Mouse (Mus musculus) thymus, postnatal 4 days (tissue): ENCODE measurements around the gene Amdhd2.
A peak's percentile ranks its signal among the peaks of the same experiment; 100 is the strongest.

Experiments used
- DNase-seq: peaks from one replicate; pipeline ENCODE4 v3.0.0; 2021

Amdhd2 gene

DNA sequence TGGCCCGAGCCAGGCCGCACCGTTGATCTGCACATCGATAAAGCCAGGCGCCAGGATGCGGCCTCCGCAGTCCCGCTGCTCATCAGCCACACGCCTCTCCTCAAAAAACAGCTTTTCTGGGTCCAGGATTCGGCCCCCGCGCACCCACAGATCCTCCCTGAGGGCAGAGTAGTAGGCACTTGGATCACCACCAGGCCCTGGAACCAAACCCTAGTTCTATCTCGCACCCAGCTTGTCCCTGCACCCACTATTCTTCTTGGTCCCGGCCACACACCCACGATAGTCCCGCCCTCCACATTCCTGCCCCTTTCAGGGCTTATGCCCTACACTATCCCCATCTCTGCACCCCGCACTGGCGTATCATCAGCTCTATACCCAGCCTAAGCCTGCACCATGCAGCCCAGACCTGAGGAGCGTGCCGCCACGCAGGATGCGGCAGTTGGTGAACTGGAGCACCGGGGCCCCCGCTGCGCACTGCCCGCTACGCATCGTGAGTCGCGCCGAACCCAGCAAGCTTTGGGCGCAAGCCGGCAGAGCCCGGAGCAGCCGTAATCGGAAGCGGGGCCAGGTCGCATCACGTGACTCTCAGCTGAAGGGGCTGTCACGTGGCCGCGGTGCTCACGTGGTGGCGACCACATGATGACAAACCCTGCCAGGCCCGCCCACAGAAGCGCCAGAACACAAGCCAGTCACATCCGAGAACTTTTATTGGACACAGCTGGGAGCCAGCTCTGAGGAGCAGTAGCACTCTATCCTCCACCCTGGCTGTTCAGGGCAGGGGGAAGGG is at the start of gene Amdhd2:
Gene Amdhd2 (minus strand): TSS at position 591 of the 787 bp plus-strand sequence.
- DNase-seq = peak; percentile 96

DNA sequence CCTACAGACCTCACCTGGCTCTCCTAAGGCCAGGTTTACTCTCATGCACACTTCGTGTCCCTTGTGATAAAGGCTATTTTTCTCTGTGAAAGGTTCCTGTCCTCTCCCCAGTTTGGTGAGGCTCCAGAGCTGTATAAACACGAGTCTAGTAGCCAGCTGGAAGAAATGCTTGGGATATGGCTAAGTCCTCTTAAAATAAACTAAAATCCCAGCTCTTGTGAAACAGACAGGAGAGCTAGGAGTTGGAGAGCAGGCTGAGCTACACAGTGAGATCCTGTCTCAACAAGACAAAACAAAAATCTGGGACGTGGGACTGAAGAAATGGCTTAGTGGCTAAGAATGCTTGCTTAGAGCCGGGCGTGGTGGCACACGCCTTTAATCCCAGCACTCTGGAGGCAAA is 49.6 kb upstream of the Amdhd2 start:
- DNase-seq = no peak

DNA sequence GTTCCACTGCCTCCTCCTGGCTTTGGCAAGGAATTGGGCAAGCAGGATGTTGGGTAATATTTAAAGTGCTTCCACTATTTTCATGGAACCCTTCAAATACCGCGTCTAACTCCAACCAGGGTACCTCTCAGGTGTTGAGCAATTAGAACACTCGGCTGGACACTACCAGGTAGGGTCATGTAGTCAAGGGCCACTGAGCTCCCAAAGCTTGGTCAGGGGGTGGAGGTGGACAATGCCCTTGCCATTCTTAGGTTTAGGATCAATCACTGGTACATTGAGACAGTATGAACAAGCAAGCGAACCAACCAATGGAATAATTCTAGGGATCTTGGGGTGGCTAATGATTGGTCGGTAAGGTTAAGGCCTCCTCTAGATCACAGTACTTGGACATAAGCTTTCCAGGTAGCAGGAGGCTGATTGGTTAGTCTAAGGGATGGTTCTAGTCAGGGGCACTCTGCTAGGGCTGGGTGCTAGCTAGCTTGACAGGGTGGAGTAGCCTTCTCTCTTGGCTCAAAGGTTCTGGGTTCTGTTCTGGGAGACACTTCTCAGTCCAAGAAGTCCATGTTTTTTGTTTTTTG is 49.0 kb upstream of the Amdhd2 start:
- DNase-seq = no peak

DNA sequence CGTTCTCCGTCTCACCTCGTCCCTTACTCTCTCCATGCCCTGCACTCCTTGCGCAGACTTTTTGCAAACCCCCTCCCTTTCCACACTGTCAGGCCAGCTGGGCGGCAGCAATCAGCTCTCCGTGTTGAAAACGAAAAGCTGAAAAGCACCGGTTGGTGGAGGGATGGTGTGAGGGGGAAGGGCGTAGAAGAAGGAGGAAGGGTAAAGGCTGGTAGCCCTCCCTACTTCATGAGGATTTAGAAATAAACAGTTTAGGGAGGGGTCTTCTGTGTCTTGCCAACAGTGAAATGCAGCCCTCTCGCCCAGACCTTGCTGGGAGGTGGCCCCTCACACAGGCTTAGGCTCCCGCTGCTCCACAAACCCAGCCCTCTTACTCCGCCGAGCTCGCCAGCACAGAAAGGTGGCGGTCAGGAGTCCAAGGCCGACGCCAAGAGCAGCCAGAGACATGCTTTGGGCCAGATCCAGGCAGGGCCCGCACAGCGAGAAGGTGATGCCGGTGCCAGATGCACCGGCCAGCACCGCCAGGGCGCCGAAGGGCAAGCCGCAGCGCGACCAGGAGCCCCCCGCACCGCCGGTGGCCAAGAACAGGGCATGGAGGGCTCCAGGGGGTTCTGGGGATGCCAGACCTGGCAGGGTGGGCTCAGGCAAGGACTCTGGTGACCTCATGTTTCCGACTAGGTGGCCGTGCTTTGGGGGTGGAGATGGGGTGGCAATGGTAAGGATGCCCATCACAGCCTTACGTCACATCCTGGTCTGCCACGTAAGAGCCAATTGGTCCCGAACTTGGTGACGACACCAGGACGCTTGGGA is 48.3 kb upstream of the Amdhd2 start:
- DNase-seq = peak; percentile 24

DNA sequence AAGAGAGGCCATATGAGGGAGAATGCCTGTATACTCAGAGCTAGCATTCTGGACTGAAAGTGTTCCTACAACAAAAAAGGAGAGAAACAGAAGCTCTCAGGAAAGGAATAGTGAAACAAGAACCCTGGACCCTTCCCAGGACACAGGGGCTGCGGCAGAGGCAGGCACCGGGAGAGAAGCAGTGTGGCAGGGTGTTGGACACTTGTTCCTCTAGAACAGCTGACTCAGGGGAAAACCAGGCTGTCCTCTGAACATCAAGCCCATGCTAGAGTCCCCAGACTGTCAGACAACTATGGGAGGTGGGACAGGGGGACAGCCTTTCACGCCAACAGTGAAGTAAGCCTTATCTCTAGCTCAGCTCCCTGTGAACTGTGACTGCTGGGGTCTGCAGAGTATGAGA is 47.0 kb upstream of the Amdhd2 start:
- DNase-seq = no peak

DNA sequence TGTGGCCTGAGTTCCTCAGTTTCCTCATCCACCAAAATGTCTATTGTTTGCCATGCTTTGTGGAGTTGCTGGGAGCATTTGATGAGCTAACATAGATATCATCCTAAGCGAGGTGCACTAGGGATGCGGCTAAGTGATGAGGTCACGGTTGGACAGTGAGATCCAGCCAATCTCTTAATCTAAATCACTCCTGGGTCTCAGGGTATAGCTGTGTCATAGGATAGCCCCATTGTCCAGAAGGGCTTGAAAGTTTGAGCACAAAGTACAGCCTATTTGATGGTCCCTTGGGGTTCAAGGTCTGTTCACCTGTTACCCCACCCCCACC is 46.3 kb upstream of the Amdhd2 start:
- no peak for DNase-seq

DNA sequence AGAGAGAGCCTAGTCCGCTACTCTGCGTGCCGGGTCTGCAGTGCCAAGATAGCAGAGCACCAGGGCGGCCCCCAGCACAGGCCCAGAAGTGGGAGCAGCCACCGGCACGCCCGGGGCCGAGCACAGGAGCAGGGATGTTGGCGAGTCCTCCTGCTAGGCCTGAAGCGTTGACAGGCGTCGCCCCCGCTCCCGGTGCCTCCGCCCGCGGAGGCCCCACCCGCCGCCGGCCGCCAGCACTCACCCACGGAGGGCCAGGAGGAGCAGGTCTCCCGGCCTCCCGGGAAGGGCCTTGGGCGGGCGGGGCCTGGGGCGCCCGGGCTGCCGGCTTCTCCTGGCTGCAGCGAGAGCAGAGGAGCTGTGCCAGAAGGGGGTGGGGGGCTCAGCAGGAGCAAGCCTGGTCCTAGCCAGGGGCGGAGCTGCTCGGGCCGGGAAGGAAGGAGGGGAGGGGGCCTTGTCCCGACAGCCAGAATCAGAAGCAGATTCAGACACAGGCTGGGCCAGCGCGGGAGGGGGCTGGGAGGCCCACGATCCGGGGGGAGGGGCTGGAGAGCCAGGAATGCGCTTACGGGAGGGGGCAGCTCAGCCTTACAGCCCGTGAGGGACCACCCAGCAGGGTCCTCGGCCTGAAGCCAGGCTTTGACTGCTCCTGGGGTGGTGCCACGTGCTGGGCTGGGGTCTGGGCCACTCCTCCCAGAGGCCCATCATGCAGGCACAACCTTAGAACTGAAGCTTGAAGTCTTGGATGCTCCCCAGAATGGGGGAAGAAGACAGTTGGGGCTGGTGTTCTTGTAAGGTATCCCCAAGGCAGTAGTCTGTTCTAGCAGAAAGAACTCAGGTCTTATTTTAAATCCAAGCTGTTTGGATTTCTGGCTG is 45.7 kb upstream of the Amdhd2 start, which contains the start of gene Ntn3:
Gene Ntn3 (minus strand): TSS at position 489 of the 873 bp plus-strand sequence.
- DNase-seq = peak; percentile 45

DNA sequence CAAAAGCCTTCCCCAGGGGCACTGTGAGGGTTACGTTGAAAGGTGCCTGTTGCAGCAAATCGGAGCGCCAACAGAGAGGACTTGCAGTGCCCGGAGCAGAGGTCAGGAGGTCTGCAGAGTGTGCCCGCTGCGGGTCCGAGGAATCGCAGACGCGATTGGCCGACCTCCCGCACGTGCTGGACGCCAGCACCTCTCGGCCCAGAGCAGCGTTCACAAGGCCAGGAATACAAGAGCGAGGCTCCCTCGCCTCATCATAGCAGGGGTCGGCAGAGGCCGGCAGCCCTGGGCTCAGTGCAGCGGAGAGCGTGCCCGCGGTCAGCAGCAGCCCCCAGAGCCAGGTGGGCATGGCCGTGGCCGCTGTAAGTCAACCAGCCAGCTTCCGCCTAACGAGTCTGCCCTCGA is 45.1 kb upstream of the Amdhd2 start:
- no peak for DNase-seq

DNA sequence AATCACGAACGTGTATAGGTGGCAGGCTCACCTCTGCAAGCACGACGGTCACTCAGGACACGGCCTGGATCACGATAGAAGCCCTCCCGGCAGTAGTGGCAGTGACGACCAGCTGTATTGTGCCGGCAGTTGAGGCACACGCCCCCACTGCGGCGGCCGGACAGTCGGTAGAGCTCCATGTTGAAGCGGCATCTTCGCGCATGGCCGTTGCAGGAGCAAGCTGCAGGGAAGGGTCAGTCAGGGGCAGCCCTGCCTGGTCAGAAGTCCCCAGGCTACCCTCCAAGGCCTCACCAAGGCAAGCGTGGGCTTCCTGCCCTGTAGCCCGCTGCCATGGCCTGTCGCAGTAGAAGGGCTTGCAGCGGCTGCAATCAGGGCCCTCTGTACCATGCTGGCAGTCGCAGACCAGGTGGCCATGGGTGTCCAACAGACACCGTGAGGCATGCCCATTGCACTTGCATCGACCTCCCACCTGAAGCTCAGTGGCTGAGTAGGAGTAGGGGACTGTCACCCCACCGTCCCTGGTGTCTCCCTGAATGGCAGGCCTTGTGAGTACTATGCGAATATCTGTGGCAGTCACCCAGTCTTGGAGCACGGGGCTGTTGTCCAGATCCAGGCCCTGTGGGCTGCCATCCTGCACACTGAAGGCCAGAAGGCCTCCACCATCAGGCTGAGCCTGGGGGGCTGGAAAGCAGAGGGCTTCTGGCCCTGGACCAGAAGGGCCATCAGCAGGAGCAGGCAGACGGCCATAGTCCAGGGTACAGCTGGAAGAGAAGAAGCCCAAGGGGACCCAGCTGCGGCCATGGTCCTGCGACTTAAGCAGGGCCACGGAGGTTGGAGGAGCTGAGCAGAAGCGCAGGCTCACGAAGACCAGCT is 44.4 kb upstream of the Amdhd2 start:
- DNase-seq = no peak

DNA sequence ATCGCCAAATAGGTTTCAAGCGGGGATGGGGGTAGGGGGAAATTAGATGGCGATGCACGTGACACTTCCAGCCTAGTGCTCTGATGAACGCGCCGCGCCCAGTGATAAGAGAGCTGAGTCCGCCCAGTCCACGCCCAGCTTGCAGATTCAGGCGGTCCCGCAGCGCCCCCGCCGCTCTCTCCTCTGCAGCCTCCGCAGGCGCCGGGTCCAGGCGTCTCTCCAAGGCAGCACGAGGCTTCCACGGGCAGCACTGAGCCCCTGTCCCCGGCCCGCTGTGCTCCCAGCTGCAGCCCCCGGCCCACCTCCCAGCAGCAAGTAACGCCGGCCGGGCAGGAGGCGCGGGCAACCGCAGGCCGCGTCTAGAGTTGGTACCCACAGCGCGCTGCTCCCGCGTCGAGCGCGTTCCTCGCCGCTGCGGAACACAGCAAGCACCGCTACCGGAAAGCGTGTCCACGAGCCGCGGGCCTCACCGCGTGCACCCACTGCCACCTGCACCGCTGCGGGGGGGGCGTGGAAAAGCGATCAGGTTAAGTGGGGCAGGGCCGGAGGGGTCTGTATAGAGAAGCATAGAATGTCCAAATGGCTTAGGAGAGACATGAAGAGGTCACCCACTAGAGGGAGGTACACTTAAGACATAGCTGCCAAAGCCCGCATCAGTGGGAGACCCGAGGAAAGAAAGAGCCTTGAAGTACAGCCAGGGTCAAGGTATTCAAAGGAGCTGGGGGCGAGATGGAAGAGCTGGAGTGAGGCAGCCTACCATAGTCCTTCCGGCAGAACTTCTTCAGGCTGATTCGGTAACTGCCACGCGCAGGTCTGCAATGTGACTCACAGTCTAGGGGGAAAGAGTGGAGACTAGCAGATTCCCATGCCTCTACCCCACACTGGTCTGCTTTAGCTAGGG is 43.1 kb upstream of the Amdhd2 start:
- peak; percentile 58 for DNase-seq

DNA sequence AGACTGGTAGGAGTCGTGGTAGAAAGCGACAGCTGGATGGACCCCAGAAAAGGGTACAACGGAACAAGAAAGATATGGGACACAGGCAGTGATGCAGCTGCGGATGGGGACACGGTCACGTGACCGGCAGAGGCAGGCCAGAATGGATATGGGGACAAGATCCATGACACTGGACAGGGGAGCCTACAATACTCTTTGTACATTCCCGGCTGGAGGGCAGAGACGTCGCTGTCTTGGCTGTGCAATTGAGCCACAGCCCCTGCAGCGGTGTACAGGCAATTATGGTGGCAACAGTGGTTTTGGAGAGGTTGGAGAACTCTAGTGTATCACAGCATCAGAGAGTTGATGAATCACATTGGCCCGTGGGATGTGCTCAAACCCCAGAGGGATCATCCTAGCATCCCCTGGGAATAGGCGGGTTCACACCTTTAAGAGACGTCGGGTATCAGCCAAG is 42.4 kb upstream of the Amdhd2 start:
- DNase-seq = peak; percentile 49

DNA sequence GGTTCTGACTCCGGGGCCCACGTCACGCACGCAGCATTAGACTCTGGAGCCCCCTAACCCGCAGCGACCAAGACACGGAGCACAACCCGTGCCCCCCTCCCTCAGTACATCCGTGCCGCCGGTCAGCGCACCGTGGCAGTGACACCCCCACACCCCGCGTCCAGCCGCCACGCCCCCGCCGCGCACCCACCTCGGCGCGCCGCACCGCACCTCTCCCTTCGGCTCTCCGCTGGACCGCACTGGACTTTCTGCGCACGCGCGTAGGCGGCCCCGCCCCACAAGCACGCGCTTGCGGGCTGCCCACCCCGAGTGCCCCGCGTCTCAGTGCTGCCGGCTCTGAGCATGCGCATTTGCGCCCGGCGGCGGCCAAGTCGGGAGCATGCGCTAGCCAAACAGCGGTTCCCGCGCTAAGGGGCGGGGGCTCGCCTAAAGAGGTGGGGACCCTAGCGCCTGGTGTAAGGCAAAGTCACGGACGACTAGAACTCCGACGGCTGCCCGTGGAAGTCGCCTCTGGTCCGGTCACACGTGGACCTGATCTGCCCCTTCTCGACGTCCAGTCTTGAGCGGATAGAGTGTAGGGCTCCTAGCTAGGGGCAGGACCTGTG is 41.8 kb upstream of the Amdhd2 start, which contains the start of gene Tbc1d24:
Gene Tbc1d24 (minus strand): TSS at position 279 of the 605 bp plus-strand sequence.
- DNase-seq = peak; percentile 90

DNA sequence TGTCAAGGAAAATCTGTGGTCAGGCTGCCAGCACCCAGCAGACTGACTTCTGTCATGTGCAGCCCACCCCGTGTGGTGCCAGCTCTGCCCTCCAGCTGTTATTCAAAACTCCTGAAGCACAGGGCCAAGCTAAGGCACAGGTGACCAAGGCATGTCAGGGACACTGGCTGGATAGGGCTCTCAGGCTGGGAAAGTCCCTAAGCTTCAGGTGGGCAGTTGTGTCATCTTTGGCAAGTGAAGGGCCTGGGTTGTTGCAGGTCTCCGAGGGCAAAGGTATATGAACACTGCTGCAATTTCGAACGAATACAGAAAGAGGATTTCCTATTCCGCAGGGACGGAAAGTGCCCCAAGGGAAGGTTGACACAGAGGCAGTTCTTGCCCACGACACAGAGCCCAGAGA is 41.3 kb upstream of the Amdhd2 start:
- DNase-seq = no peak

DNA sequence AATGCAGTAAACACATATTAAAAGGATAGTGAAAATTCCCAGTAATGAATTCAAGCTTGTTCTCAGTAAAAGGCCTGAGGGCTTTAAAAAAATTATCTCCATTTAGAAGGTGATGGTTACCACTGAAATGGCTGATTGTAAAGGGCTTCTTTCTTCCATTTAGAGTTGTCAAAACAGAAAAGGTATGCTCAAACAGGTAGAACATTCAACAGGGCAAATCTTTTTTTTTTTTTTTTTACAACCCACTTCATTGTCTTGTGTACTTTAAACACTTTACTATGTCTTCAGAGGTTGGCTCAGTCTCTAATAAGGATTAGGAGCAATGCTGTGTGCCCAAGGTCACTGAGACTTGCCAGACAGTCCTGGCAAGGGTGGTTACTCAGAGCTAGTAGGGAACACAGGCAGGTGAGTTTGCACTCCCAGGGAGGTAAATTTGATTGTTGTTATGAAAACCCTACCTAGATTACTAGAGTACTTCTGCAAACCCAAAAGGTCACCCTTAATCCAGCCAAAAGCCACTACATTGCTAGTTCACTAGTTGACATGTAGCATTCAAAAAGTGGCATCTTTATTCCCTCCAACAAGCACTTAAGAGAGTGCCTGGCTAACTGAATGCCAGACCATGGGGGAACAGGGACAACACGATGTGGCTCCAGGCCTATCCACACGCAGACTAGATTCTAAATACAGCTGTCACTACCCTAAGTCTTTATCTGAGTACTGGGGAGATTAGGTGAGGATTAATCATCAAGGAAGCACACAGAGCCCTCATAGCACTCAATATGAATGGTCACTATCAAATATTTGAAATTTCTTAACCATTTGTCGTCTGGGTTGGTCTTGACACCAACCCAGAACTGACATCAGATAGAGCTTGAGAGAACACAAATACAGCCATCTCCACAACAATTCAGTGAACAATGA is 40.3 kb upstream of the Amdhd2 start:
- DNase-seq = no peak

DNA sequence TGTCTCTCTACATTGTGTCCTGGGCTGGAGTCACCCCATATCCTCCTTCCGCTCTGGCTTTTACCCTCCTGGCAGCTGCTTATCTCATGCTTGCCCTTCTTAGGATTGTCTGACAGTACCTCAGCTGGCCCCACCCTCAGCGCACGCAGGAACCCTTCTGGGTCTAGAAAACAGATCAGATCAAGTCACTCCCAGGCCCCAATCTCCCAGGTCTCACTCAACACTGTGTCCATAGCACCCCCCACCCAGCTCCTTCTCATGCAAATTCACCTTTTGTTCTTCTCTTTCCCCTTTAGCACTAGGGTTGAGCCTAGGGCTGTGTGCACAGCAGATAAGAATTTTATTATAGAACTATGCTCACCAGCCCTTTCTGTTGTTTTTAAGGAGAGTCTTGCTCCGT is 39.5 kb upstream of the Amdhd2 start:
- DNase-seq = no peak

DNA sequence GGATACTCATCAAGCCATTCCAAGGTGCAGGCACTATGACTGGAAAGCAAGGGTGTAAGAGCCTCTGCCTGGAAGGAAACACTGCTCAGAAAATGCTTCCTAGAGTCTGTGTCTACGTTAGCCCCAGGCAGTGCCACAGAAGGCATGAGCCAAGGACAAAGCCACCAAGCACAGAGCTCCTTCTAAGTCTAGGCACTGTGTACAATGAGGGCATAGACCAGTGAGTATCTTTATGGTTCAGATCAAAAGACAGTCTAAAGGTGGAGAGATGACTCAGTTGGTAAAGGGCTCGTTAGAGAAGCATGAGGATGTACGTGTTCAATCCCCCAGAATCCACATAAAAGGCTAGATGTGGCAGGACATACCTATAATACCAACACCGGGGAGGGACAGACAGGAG is 37.5 kb upstream of the Amdhd2 start:
- DNase-seq = no peak

DNA sequence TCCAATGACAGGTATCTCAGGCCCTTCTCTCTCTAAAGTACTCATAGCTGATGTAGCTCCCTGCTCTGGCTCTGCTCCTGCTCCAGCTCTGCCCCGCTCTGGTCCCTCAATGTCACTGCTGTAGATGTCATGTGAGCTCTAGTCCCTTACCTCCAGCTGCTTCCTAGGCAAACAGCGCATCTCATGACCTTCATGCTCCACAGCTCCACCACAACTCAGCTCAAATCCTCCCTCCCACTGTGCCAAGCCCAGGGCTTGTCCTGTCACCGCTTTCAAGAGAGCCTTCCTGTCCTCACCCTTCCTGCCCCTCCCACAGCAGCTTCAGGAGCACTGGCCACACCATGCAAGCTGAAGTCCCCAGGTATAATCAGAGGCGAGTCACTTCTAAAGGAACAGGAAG is 36.2 kb upstream of the Amdhd2 start:
- no peak for DNase-seq

DNA sequence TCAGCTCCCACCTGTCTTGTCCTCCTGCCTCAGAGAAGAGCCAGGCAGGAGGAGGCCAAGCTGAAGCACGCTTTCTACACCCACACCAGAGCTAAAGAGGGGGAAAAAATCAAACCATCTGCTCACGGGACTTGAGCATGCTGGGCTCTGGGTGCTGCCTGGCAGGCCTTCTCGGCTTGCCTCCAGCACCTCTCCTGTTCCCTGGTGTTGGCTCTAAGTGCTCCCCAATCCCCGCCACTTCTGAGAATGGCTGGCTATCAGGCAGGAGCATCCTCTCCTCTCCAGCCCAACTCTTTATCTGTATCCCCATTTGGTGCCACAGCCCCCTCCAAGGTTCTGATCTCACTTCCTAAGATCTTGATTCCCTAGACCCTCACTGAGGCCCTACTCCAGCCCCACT is 35.7 kb upstream of the Amdhd2 start:
- no peak for DNase-seq
